Mouse (Mus musculus) heart, postnatal 0 days (tissue): ENCODE results near the gene Plekhg2. TPM values are rescaled to one million over a fixed set of nuclear protein-coding genes. Genes with fewer than 3 reads are reported as not detected.

ENCODE experiments used
- ATAC-seq: fragments of 200-750 bp; cut with Nextera tagmentation; 2 replicates; pipeline ENCODE4 v1.8.0; 2017; ENCODE audit warnings: low read depth, moderate number of reproducible peaks, moderate library complexity; ENCODE audit not compliant: insufficient read depth
- DNase-seq: peaks from one replicate; pipeline ENCODE4 v3.0.0-alpha.2; 2016; ENCODE audit warnings: low spot score
- H3K27ac ChIP-seq: fragments of 300-500 bp; sonication (generic); 2 replicates; pipeline ENCODE4 v1.5.1; 2014; ENCODE audit warnings: low read depth, mild to moderate bottlenecking
- H3K27me3 ChIP-seq: fragments of 300-500 bp; sonication (generic); 2 replicates; pipeline ENCODE4 v1.6.1; 2014; ENCODE audit warnings: low read length, mixed read lengths; ENCODE audit not compliant: control insufficient read depth, insufficient read depth
- H3K36me3 ChIP-seq: fragments of 300-500 bp; sonication (generic); replicated peaks from 2 replicates; pipeline ENCODE4 v1.6.1; 2014; ENCODE audit warnings: low read length, mixed read lengths; ENCODE audit not compliant: control insufficient read depth, insufficient read depth
- H3K4me1 ChIP-seq: fragments of 300-500 bp; sonication (generic); 2 replicates; pipeline ENCODE4 v1.6.1; 2014; ENCODE audit warnings: antibody characterized with exemption; ENCODE audit not compliant: control insufficient read depth, insufficient read depth
- H3K4me2 ChIP-seq: fragments of 300-500 bp; sonication (generic); 2 replicates; pipeline ENCODE4 v1.6.1; 2014; ENCODE audit warnings: low read depth, mild to moderate bottlenecking, low read length, moderate library complexity
- H3K4me3 ChIP-seq: fragments of 300-500 bp; sonication (generic); 2 replicates; pipeline ENCODE4 v1.5.1; 2014; ENCODE audit warnings: low read depth, low read length
- H3K9ac ChIP-seq: fragments of 300-500 bp; sonication (generic); replicated peaks from 2 replicates; pipeline ENCODE4 v1.6.1; 2014; ENCODE audit warnings: low read depth, low read length, mixed read lengths
- H3K9me3 ChIP-seq: fragments of 300-500 bp; sonication (generic); replicated peaks from 2 replicates; pipeline ENCODE4 v1.6.1; 2016; ENCODE audit warnings: low read length; ENCODE audit not compliant: control insufficient read depth
- CTCF ChIP-seq: IDR thresholded peaks from 2 replicates; pipeline ENCODE4 v1.5.1; 2016; ENCODE audit warnings: antibody characterized with exemption, control low read depth, low read depth
- EP300 ChIP-seq: IDR thresholded peaks from 2 replicates; pipeline ENCODE4 v1.6.1; 2016; ENCODE audit warnings: antibody characterized with exemption, low read depth
- WGBS: fragments of 180-500 bp; shearing (Covaris S2); extraction: QIAGEN DNeasy Blood & Tissue Kit; methylation state at CpG from one replicate; pipeline ENCODE4 v1.1.7; 2014; 5-methylcytosine and 5-hydroxymethylcytosine counted together
- polyA plus RNA-seq: library from polyadenylated mRNA; unstranded; fragments of >200 nt; fragmentation: Nextera tagmentation; extraction: Ambion mirVana; gene quantifications from 2 replicates; pipeline ENCODE4 v1.2.1, GENCODE M21; 2015
- total RNA-seq: library from RNA; depleted of rRNA; stranded (reverse); fragments of >200 nt; gene quantifications from 2 replicates; pipeline ENCODE4 v1.2.3, GENCODE M21; 2014; ENCODE audit warnings: low replicate concordance

Gene Plekhg2
- total and polyA plus RNA-seq, 2 experiments from 2014 or later = 13.7 to 41.7 TPM

DNA sequence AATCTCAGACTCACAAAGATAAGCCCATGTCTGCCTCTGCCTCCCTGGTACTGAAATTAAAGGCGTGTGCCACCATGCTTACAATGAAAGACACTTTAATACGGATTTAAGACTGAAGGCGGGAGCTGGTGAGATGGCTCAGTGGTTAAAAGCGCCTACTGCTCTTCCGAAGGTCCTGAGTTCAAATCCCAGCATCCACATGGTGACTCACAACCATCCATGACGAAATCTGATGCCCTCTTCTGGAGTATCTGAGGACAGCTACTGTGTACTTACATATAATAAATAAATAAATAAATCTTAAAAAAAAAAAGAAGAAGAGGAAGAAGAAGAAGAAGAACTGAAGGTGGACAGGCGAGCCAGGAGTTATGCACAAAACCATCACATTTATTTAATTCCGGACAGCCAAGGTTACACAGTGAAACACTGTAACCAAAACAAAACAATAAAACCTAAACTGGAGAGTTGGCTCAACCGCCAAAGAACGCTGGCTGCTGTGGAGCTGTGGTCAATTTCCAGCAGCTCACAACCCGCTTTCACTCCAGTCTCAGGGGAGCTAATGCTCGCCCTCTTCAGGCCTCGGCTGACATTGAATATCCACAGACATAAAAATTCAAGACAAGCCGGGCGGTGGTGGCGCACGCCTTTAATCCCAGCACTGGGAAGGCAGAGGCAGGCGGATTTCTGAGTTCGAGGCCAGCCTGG, 33.0 kb downstream of the Plekhg2 start:
- Histone ChIP-seq H3K4me2 (peak overlapping the region; percentile 84), H3K4me1 (peaks cover 5% of the 10 kb centered on the region), H3K36me3 (no peaks in the 10 kb centered on the region), H3K9ac (peak overlapping the region; percentile 83), H3K27ac (peak overlapping the region; percentile 97), H3K27me3 (no peaks in the 10 kb centered on the region), H3K9me3 (no peaks in the 10 kb centered on the region), H3K4me3 (peak overlapping the region; percentile 69)
- peak; percentile 49 for DNase-seq
- 72% methylated on average over 19 of the region's 19 CpGs for WGBS
- peak; percentile 26; the same call in 1 of the 2 replicates for TF ChIP-seq CTCF
- TF ChIP-seq EP300 = no peak
- ATAC-seq = 0 out of 2 replicates have a peak, but pooled peaks have one; percentile 3

DNA sequence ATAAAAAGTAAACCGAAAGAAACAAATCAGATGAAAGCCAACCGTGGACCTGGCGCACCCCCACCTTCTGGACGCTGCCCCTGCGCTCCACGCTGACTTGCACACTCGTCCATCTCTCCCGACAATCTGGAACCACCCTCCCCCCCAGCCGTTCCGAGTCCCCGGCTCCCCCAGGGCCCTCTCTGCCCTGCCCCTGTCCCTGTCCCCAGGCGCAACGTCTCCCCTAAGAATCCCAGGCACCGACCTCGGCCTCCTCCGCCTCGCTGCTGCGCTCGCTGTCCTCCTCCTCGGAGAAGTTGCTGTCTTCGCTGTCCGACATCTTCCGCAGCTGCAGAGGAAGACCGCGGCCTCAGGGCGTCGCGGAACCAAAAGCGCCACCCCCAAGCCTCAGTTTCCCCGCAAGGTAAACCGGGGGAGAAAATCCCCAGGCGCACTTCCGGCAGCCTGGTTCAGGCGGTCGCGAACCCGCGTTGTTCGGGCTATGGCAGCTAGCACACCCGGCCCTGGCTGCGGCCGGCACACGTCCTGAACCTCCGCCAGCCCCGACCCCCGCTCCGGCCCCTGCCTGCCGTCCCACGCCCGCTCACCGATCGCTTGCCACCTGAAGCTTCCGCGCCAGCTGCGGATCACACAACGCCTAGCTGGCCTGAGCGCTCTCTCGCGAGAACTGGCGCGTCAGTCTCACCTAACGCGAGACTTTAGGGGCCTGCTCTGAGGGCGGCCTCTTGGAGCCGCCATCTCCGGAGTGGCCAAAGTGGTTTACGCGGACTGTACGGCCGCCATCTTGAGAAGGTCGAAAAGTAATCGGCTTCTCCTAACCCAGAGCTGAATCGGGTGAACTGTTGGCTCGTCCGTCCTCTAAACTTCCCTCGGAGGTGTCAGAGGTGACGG, 34.0 kb downstream of the Plekhg2 start, which contains the start of gene Supt5:
Supt5 (minus strand) TSS at position 639 of the 891 bp plus-strand sequence.
- peak within 1 kb of the TSS; percentile 83 for H3K9ac ChIP-seq
- H3K9me3 ChIP-seq = no peaks in the 10 kb centered on the region
- no peaks in the 10 kb centered on the region for H3K27me3 ChIP-seq
- H3K36me3 ChIP-seq = no peaks in the 10 kb centered on the region
- peak within 1 kb of the TSS; percentile 69 for H3K4me3 ChIP-seq
- peak within 1 kb of the TSS; percentile 97 for H3K27ac ChIP-seq
- DNase-seq (peak; percentile 98), ATAC-seq (peak; percentile 98)
- TF ChIP-seq CTCF (no peak), EP300 (peak; percentile 98)
- under 1% methylated on average over 69 of the region's 77 CpGs for WGBS
- peaks cover 5% of the 10 kb centered on the region for H3K4me1 ChIP-seq
- peak within 1 kb of the TSS; percentile 84 for H3K4me2 ChIP-seq

GRCm38 (mm10) chr7:28335471-28335870, 36.9 kb downstream of the Plekhg2 start:
- Histone ChIP-seq H3K4me1 (peaks cover 5% of the 10 kb centered on the region), H3K27ac (no peak overlapping the region), H3K4me2 (no peak overlapping the region), H3K4me3 (no peak overlapping the region), H3K9ac (no peak overlapping the region), H3K27me3 (no peaks in the 10 kb centered on the region), H3K36me3 (peaks cover 16% of the 10 kb centered on the region), H3K9me3 (no peaks in the 10 kb centered on the region)
- no peak for DNase-seq
- TF ChIP-seq EP300 (no peak), CTCF (no peak)
- WGBS = 84% methylated on average over 2 of the region's 2 CpGs
- no peak for ATAC-seq

DNA sequence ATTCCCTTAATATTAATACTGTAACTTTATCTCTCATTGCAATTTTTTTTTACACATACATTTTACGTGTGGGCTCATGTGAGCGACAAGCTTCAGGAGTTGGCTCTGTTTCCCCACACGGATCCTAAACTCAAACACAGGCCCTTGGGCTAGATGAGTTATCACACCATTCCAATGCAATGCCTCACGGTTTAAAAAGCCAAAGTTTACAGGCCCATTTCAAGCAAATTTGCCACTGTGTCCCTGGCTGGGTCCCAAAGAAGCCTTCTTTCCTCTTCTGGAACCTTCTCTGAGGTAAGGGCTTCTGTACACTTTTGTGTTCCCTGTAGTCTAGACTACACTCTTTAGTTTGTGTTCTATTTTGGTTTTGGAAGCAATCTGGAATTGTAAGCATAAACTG, 37.9 kb downstream of the Plekhg2 start:
- ATAC-seq (no peak), DNase-seq (no peak)
- Histone ChIP-seq H3K4me1 (peaks cover 5% of the 10 kb centered on the region), H3K4me3 (no peak overlapping the region), H3K36me3 (peaks cover 26% of the 10 kb centered on the region), H3K9ac (no peak overlapping the region), H3K27ac (no peak overlapping the region), H3K27me3 (no peaks in the 10 kb centered on the region), H3K4me2 (no peak overlapping the region), H3K9me3 (no peaks in the 10 kb centered on the region)
- TF ChIP-seq CTCF = no peak
- WGBS = 83% methylated on average over 4 of the region's 4 CpGs

DNA sequence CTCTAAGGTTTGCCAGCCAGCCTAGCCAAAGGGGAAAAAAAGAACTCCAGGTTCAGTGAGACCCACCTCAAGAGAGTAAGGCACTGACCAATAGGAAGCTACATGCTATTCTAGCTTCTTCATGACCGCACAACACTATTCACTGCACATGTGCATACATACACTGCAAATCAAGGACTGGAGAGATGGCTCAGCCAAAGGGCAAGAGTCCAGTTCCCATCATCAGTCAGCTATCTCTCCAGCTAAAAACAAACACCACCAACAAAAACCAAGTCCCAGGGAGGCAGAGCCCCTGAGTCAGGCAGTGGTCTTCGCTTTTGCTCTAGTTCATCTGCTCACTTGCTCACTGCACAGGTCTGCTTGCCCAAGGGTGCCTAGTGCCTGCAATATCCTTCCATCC, 44.1 kb downstream of the Plekhg2 start:
- DNase-seq (no peak), ATAC-seq (no peak)
- WGBS = 98% methylated on average over 2 of the region's 2 CpGs
- H3K9me3 ChIP-seq = no peaks in the 10 kb centered on the region
- no peak overlapping the region for H3K4me2 ChIP-seq
- TF ChIP-seq CTCF (no peak), EP300 (no peak)
- H3K4me3 ChIP-seq = no peak overlapping the region
- no peak overlapping the region for H3K27ac ChIP-seq
- H3K4me1 ChIP-seq = no peaks in the 10 kb centered on the region
- peaks cover 88% of the 10 kb centered on the region for H3K36me3 ChIP-seq
- no peak overlapping the region for H3K9ac ChIP-seq
- no peaks in the 10 kb centered on the region for H3K27me3 ChIP-seq
